Mouse (Mus musculus): ENCODE results near the gene Dgkh. TPM values are rescaled to one million over a fixed set of nuclear protein-coding genes. Genes with fewer than 3 reads are reported as not detected.

Gene Dgkh
- polyA plus RNA-seq, 1 experiment from 2014 or later = 2.2 TPM

GRCm38 (mm10) chr14:78528461-78529425, 203.8 kb downstream of the Dgkh start:
- no peak overlapping the region for H3K9ac ChIP-seq
- no peaks in the 10 kb centered on the region for H3K9me3 ChIP-seq
- 38% methylated on average over 8 of the region's 8 CpGs for WGBS
- H3K36me3 ChIP-seq = no peaks in the 10 kb centered on the region
- H3K27me3 ChIP-seq = no peaks in the 10 kb centered on the region
- no peak overlapping the region for H3K4me3 ChIP-seq
- H3K27ac ChIP-seq = peak overlapping the region; percentile 64
- H3K4me2 ChIP-seq = no peak overlapping the region
- peaks cover 55% of the 10 kb centered on the region for H3K4me1 ChIP-seq
- ATAC-seq (ENCODE audit: borderline replicate concordance, extremely low read depth, low FRiP score, low TSS enrichment) = no peak

- Histone ChIP-seq H3K27ac (no peak overlapping the region), H3K4me3 (no peak overlapping the region), H3K4me2 (no peak overlapping the region), H3K9me3 (no peaks in the 10 kb centered on the region), H3K36me3 (no peaks in the 10 kb centered on the region), H3K9ac (no peak overlapping the region), H3K4me1 (peaks cover 49% of the 10 kb centered on the region), H3K27me3 (no peaks in the 10 kb centered on the region)
- ATAC-seq (ENCODE audit: borderline replicate concordance, extremely low read depth, low FRiP score, low TSS enrichment) = no peak
- WGBS = 68% methylated on average over 6 of the region's 6 CpGs
Observed at GRCm38 (mm10) chr14:78526907-78527306, 205.7 kb downstream of the Dgkh start.

DNA sequence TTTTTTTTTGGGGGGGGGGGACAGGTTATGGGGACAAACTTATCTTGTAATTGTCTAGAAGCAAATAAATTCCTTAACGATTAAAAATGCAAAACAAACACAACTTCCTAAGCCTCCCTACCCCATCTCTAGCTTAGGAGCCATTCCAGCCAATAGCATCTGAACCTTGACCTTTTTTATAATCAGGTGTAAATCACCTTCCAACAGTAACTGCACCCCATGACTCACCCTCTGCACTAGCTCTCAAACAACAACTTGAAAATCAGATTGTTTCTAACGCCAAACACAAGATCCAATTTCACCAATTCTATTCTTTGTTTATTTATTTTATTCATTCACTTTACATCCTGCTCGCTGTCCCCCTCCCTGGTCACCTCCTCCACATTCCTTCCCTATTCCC, 206.1 kb downstream of the Dgkh start:
- Histone ChIP-seq H3K27me3 (no peaks in the 10 kb centered on the region), H3K36me3 (no peaks in the 10 kb centered on the region), H3K27ac (no peak overlapping the region), H3K9ac (no peak overlapping the region), H3K4me2 (no peak overlapping the region), H3K9me3 (no peaks in the 10 kb centered on the region), H3K4me1 (peaks cover 46% of the 10 kb centered on the region), H3K4me3 (no peak overlapping the region)
- no peak for ATAC-seq (ENCODE audit: borderline replicate concordance, extremely low read depth, low FRiP score, low TSS enrichment)
- WGBS = 35% methylated on average over 3 of the region's 3 CpGs

DNA sequence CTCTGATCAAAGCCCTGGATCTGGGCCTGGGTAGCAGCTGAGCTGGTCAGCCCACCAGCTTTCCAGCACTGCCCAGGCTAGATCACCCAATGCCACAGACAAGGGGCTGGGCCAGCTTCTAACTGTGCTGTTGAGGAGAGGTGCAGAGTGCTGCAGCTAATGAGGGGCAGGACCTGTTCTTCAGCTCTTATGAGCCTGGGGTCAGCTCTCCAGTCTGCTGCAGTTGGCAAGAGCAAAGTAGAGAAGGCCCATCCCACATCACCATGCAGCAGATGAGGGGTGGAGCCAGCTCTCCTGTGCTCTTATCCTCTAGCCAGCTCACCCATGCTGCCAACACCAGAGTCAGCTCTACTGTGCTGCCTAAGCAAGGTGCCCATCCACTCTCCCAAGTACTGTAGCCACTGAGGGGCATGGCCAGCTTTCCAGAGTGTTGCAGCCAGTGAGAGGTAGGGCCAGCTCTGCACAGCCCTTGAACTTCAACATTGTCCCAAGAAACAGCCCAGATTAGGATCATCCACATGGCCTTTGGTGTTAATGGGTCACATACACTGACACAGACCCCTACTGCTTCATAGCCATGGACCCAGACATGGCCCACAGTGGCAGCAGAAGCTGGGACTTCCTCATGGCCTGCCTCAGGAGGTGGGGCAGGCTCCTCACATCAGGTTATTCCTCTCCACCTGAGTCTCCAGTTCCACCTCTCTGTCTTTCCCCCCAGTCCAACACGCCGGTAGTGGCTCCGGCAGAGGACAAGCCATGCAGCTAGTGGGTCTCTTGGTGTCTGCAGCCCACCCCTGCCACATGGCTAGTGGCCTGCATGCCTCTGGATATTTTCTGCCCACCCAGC, 206.7 kb downstream of the Dgkh start:
- WGBS = 87% methylated on average over 3 of the region's 3 CpGs
- no peaks in the 10 kb centered on the region for H3K36me3 ChIP-seq
- H3K27ac ChIP-seq = no peak overlapping the region
- H3K4me2 ChIP-seq = no peak overlapping the region
- H3K9ac ChIP-seq = no peak overlapping the region
- no peaks in the 10 kb centered on the region for H3K9me3 ChIP-seq
- no peaks in the 10 kb centered on the region for H3K27me3 ChIP-seq
- no peak overlapping the region for H3K4me3 ChIP-seq
- peaks cover 41% of the 10 kb centered on the region for H3K4me1 ChIP-seq
- peak; percentile 64 for ATAC-seq (ENCODE audit: borderline replicate concordance, extremely low read depth, low FRiP score, low TSS enrichment)

DNA sequence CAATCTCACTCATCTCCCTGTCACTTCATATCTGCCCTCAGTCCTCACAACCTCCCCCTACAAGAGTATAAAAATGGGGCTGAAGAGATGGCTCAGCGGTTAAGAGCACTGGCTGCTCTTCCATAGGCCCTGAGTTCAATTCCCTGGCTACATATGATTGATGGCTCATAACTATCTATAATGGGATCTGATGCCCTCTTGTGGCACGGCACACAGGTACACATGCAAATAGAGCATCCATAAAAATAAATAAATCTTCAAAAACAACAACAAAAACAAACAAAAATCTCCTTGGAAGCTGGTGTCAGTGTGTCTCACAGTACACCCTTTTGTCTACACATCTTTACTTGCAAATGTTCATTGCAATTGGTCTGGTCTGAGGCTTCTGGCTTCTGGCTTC, 207.5 kb downstream of the Dgkh start:
- Histone ChIP-seq H3K27ac (no peak overlapping the region), H3K9me3 (no peaks in the 10 kb centered on the region), H3K36me3 (no peaks in the 10 kb centered on the region), H3K27me3 (no peaks in the 10 kb centered on the region), H3K4me3 (no peak overlapping the region), H3K4me1 (peaks cover 36% of the 10 kb centered on the region), H3K9ac (no peak overlapping the region), H3K4me2 (no peak overlapping the region)
- 91% methylated on average over 2 of the region's 2 CpGs for WGBS
- no peak for ATAC-seq (ENCODE audit: borderline replicate concordance, extremely low read depth, low FRiP score, low TSS enrichment)

DNA sequence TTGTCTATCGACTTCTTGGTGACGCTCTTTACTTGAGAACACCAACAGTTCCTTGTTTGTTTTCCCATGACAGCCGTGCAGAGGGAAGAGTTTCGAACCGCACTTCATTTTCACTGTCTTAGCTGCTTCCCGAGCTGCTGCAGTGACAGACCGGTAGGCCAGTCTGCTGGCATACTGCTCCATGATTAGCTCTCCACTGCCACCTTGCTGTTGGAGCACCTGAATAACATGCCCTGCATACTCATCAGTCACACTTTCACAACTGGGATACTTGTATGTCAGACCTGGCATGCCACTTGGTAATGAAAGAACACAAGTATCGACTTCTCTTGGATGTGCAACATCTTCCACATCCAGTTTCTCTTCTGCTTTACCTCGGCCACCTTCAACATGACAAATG, 221.9 kb downstream of the Dgkh start:
- Histone ChIP-seq H3K4me3 (no peak overlapping the region), H3K9ac (no peak overlapping the region), H3K27ac (no peak overlapping the region), H3K4me2 (no peak overlapping the region), H3K4me1 (no peaks in the 10 kb centered on the region), H3K9me3 (no peaks in the 10 kb centered on the region), H3K36me3 (peaks cover 72% of the 10 kb centered on the region), H3K27me3 (no peaks in the 10 kb centered on the region)
- 72% methylated on average over 9 of the region's 9 CpGs for WGBS
- ATAC-seq (ENCODE audit: borderline replicate concordance, extremely low read depth, low FRiP score, low TSS enrichment) = no peak

GRCm38 (mm10) chr14:78509791-78510190, 222.8 kb downstream of the Dgkh start:
- no peaks in the 10 kb centered on the region for H3K27me3 ChIP-seq
- H3K9ac ChIP-seq = no peak overlapping the region
- no peak overlapping the region for H3K27ac ChIP-seq
- WGBS = 84% methylated on average over 6 of the region's 6 CpGs
- peaks cover 77% of the 10 kb centered on the region for H3K36me3 ChIP-seq
- ATAC-seq (ENCODE audit: borderline replicate concordance, extremely low read depth, low FRiP score, low TSS enrichment) = no peak
- no peak overlapping the region for H3K4me3 ChIP-seq
- H3K9me3 ChIP-seq = no peaks in the 10 kb centered on the region
- no peaks in the 10 kb centered on the region for H3K4me1 ChIP-seq
- H3K4me2 ChIP-seq = no peak overlapping the region

Other genes starting within 250 kb of the Dgkh start
- gene Akap11, start 196.0 kb downstream of the Dgkh start, polyA plus RNA-seq (2015; fragmentation: Nextera tagmentation; extraction: Ambion mirVana) = 20.0 and 20.7 TPM in 2 replicates
- 10.3 TPM in 2 replicates for gene Vwa8, start 116.3 kb upstream of the Dgkh start, polyA plus RNA-seq (2015; fragmentation: Nextera tagmentation; extraction: Ambion mirVana)

All from lung, embryonic 15.5 days (tissue).